Mouse (Mus musculus): Measurements from ENCODE around the gene Peak1.

GRCm38 (mm10) chr9:56282481-56282880, 135.4 kb downstream of the Peak1 start:
- TF ChIP-seq CHD1 (IDR thresholded peaks at IDR 0.05; ENCODE audit: low read depth, low read length) = no peak
- TF ChIP-seq CTCF (conservative IDR thresholded peaks at IDR 0.05 in 1 of 2, IDR thresholded peaks at IDR 0.05 in 1 of 2; ENCODE audit: low read depth in 2 of 2, low read length in 2 of 2) = no peak
- TF ChIP-seq E2F4 (IDR thresholded peaks at IDR 0.05; ENCODE audit: insufficient replicate concordance, low read depth, low read length) = no peak
- no peak for TF ChIP-seq NRF1 (IDR thresholded peaks at IDR 0.05; ENCODE audit: low read depth, low read length)
- TF ChIP-seq SIN3A (IDR thresholded peaks at IDR 0.05; ENCODE audit: low read length) = no peak
- no peak for TF ChIP-seq BHLHE40 (IDR thresholded peaks at IDR 0.05; ENCODE audit: low read depth, low read length)
- no peak for TF ChIP-seq MEF2A (IDR thresholded peaks at IDR 0.05; ENCODE audit: borderline replicate concordance, low read depth, low read length)
- TF ChIP-seq ELF1 (IDR thresholded peaks at IDR 0.05; ENCODE audit: low read depth, low read length) = no peak
- TF ChIP-seq PAX5 (IDR thresholded peaks at IDR 0.05; ENCODE audit: low read length) = no peak

All from CH12.LX (cell line).